42 mouse cellular contexts compared by ENCODE assay signal in the genomic region with DNA sequence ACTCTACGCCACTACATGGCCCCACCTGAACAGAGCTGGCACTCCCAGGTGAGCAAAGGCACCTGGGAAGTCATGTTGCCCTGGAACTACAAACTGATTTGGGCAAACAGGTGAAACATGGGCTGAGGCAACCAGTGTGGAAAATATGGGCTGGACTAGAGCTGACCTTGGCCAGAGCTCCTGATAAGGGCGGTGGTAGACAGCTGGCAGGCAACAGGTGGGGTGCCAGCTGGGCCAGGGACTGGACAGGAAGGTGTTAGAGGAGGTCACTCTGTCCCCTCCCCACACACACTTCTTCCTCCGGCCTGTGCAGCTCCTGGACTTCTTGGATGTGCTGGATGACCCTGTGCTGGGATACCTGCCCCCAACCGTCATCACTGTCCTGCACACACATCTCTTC. TPM values are rescaled to one million over a fixed set of nuclear protein-coding genes. Genes with fewer than 3 reads are reported as not detected.
"Had no signal": no experiment of that assay in that cellular context is flagged by ENCODE, and none has a peak within 500 bp of the region (broad histone marks: within the 10 kb centered on the region; RNA-seq: fewer than 3 reads in every experiment).

No protein-coding gene starts in this region.

- H3K4me2 ChIP-seq: limb, embryonic 13.5 days; limb, embryonic 15.5 days; liver, embryonic 11.5 days; liver, embryonic 12.5 days; liver, embryonic 13.5 days; liver, embryonic 15.5 days; lung, embryonic 14.5 days; lung, embryonic 15.5 days; midbrain, embryonic 11.5 days; midbrain, embryonic 12.5 days; midbrain, embryonic 13.5 days; midbrain, embryonic 15.5 days; neural tube, embryonic 12.5 days; neural tube, embryonic 13.5 days had no signal

- H3K27me3 ChIP-seq: limb, embryonic 13.5 days; limb, embryonic 15.5 days; liver, embryonic 12.5 days; liver, embryonic 13.5 days; liver, embryonic 15.5 days; lung, embryonic 15.5 days; megakaryocyte, embryonic 14.5 days; midbrain, embryonic 12.5 days; midbrain, embryonic 13.5 days; midbrain, embryonic 15.5 days; neural tube, embryonic 12.5 days; neural tube, embryonic 13.5 days had no signal

- H3K9ac ChIP-seq: limb, embryonic 13.5 days; liver, embryonic 12.5 days; liver, embryonic 13.5 days; liver, embryonic 14.5 days; liver, embryonic 15.5 days; liver, postnatal 0 days; lung, embryonic 14.5 days; lung, embryonic 15.5 days; midbrain, embryonic 12.5 days; midbrain, embryonic 13.5 days; midbrain, embryonic 15.5 days; neural tube, embryonic 12.5 days; neural tube, embryonic 13.5 days had no signal

- H3K9me3 ChIP-seq: limb, embryonic 13.5 days; limb, embryonic 15.5 days; liver, embryonic 12.5 days; liver, embryonic 13.5 days; liver, embryonic 15.5 days; lung, embryonic 15.5 days; megakaryocyte, embryonic 14.5 days; midbrain, embryonic 10.5 days; midbrain, embryonic 12.5 days; midbrain, embryonic 13.5 days; midbrain, embryonic 15.5 days; neural tube, embryonic 12.5 days; neural tube, embryonic 13.5 days had no signal

- H3K4me1 ChIP-seq: limb, embryonic 13.5 days; limb, embryonic 15.5 days; liver, embryonic 13.5 days; lung, embryonic 15.5 days; megakaryocyte, embryonic 14.5 days; midbrain, embryonic 10.5 days; midbrain, embryonic 12.5 days; midbrain, embryonic 13.5 days; midbrain, embryonic 15.5 days; neural tube, embryonic 12.5 days; neural tube, embryonic 13.5 days had no signal

- DNase-seq: left cerebral cortex, postnatal 4 days; liver; liver, embryonic 13.5 days; liver, postnatal 0 days; lung, adult 18-20 months; lung, adult 2 months; lung, embryonic 14.5 days; lung, postnatal 10 days; lung, postnatal 14 days; lung, postnatal 36 days; lung, postnatal 4 days; midbrain, embryonic 14.5 days had no signal

- H3K27ac ChIP-seq: limb, embryonic 13.5 days; limb, embryonic 15.5 days; liver, embryonic 12.5 days; liver, embryonic 13.5 days; liver, embryonic 14.5 days; liver, embryonic 15.5 days; lung, embryonic 15.5 days; macrophage; midbrain, embryonic 10.5 days; midbrain, embryonic 12.5 days; midbrain, embryonic 13.5 days; midbrain, embryonic 15.5 days; neural tube, embryonic 12.5 days; neural tube, embryonic 13.5 days had no signal

- H3K4me3 ChIP-seq: limb, embryonic 13.5 days; limb, embryonic 15.5 days; liver, embryonic 12.5 days; liver, embryonic 13.5 days; liver, embryonic 15.5 days; lung, embryonic 15.5 days; midbrain, embryonic 10.5 days; midbrain, embryonic 12.5 days; midbrain, embryonic 13.5 days; midbrain, embryonic 15.5 days; neural tube, embryonic 12.5 days; neural tube, embryonic 13.5 days had no signal

- ATAC-seq: liver, embryonic 12.5 days; liver, postnatal 0 days; lung, postnatal 0 days; midbrain, embryonic 13.5 days; midbrain, embryonic 15.5 days; midbrain, embryonic 16.5 days had no signal

RNA-seq across cellular contexts. Expression of gene Gpha2, which starts 26.8 kb away (rescaled TPM):
- total RNA-seq: left cerebral cortex, adult 8-10 months; left cerebral cortex, postnatal 10 days; left cerebral cortex, postnatal 14 days; left cerebral cortex, postnatal 25 days; left cerebral cortex, postnatal 36 days; left cerebral cortex, postnatal 4 days; megakaryocyte progenitor cell, adult 5-6 weeks; megakaryocyte, adult 5-6 weeks; megakaryocyte-erythroid progenitor cell, adult 5-6 weeks; midbrain, postnatal 0 days; monocyte, adult 5-6 weeks had no signal
- polyA plus RNA-seq: liver, adult 2 months; liver, embryonic 12.5 days; liver, embryonic 14.5 days; liver, embryonic 16.5 days; liver, postnatal 0 days; lung, embryonic 15.5 days; macrophage; midbrain, embryonic 10.5 days; midbrain, embryonic 13.5 days; midbrain, embryonic 14.5 days; midbrain, embryonic 15.5 days; midbrain, embryonic 16.5 days; midbrain, postnatal 0 days; neural tube, embryonic 12.5 days; neural tube, embryonic 13.5 days had no signal
